Mouse (Mus musculus): ENCODE data around the gene Syvn1.

DNA sequence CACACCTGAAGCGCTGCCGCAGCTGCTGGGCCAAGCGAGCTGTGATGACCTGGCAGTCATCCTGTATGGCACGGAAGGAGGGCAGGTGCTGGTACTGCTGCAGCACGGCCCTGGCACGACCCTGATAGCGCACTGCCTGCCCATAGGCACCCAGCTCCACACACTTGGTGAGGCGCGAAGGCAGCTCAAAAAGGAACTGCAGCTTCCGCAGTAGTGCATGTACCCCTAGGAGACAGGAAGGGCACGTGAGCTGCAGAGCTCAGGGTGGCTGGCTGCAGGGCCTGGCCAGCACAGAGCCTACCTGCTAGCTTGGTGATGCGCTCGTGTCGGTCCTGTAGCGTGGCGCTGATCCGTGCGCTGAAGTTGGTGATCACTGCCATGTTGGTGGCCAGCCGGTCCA, 24.9 kb downstream of the Syvn1 start:
- TF ChIP-seq POLR2A (IDR thresholded peaks at IDR 0.05; ENCODE audit: extremely low read depth, insufficient read depth, low read length) (no peak), CTCF (IDR thresholded peaks at IDR 0.05; ENCODE audit: extremely low read depth, insufficient read depth, low read length) (no peak)

Data from cortical plate, adult 2 months (tissue).